Mouse (Mus musculus) lung, postnatal 36 days (tissue): ENCODE measurements around the gene Vwa8.
A peak's percentile ranks its signal among the peaks of the same experiment; 100 is the strongest.

Experiments
- DNase-seq: peaks from one replicate; pipeline ENCODE4 v3.0.0; 2022; ENCODE audit warnings: mixed read lengths

Gene Vwa8

DNA sequence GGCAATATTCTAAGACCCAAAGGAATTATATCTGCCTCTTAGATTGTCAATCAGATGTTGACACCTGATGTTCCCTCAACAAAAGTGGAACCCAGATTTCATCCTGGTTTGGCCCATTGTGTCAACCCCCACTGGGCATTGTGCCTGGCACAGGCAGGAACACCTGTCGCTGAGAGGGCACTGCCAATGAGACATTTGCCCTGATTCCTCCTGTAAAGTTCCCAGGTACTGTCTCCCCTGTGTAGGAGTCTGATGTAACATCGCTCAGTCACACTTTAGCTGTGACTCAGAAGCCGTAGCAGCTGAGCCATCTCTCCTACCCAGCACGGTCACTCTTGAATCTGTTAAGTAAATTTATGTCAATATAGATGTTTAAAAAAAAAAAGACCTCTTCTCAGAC is 382.8 kb downstream of the Vwa8 start:
- no peak for DNase-seq

DNA sequence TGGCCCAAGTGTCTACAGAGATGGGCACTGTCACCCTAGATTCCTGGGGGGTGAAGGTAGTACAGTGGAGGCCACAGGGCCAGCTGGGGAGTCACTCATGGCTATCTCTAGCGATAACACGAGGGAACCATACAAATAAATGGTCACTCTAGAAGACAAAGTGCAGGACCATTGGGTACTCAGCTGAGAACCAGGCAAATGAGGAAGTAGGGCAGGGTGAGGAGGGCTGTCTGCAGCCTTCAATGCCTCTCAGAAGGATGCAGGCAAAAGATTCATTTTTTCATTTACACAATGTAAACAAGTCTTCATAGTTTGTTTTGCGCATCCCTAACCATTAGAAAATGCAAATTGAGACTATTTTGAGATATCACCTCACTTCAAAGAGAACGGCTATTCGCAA is 384.8 kb downstream of the Vwa8 start:
- no peak for DNase-seq

DNA sequence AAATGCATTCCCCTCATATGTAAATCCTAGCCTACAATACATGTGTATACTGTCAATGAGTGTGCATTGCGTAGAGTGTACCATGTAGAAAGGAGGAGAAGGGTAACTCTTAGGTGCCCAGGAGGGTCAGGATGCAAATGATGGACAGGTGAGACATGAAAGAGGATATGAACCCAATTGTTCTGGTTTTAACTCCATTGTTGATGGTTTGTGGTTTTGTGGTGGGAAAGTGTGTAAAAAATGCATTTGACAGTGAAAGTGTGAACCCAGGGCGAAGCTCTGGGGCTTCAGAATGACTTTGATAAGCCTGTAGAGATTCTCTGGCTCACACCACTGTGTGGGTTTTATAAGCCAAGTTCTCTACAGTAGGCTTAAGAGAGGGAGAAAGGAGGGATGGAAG is 385.7 kb downstream of the Vwa8 start:
- no peak for DNase-seq

DNA sequence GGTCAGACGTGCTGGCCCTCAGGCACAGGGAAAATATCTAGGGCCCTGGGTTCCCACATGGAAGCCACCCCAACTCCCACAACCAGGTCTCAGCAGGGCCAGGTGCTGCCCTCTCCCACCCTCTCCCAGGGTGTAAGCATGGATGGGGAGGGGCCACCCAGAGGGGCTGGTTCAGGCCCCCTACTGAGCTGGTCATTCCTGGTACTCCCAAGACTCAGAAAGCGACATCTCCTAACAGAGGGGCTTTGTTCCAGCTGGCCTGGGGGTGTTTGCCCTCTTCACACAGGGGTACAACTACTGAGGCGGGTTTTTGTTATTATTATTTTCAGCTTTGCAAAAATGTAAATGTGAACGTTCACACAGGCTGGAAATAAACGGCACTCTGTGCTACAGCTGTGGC is 386.3 kb downstream of the Vwa8 start:
- no peak for DNase-seq

DNA sequence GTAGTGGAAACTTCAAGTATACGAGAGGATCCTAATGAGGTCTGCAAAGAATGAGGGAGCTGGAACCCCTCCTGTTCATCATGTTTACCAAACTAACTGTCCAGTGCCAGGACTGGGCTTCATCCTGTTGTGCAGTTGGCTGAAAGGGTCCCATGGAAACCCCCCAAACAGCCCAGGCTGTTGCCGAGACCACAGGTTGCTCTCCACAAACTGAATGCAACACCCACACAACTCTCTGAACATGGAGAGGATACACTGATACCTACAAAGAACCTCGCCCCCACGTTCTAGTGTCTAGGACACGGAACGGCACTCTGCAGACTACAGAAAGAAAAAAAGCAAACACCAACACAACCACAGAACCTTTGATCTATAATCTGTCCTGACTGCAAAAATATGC is 387.4 kb downstream of the Vwa8 start:
- DNase-seq, result no peak

DNA sequence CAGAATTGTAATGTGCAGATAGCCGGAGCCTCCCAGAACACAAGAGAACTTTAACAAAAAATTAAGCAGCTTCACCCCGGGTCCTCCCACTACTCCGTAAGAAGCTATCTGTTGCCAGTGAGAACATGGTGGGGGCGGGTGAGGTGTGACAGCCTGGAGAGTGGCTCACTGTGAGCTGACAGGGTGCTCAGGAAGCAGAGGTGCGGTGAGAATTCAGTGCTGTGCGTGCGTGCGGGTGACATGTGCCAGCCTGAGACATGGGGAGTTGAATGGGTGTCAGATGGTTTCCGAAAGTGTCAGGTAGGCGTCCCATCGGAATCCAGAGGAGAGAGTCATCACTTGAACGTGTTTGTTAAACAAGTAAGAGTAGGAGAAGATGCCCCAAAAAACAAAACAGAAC is 390.6 kb downstream of the Vwa8 start:
- DNase-seq, result no peak

DNA sequence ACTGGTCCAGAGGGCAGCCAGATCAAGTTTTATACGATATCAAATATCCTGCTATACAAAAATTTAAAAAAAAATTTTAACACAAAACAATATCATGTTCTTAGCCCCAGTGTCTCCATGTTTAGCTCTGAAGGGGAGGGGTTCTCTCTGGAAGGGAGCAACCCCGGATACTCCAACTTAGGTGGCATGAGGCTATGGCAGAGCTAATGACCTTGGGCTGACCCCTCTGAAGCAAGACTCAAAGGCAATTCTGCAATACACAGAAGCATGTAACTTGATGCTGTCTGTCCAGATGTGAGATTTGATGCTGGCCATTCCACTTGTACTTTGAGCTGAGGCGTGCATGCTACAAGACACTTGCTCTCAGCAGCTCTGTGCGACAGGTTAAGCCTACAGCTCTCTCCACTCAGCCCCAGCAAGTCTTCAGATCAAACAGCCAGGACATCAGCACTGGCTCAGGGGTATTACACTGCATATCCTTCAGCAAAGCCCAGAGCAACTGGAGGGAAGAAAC is 392.3 kb downstream of the Vwa8 start:
- no peak for DNase-seq

DNA sequence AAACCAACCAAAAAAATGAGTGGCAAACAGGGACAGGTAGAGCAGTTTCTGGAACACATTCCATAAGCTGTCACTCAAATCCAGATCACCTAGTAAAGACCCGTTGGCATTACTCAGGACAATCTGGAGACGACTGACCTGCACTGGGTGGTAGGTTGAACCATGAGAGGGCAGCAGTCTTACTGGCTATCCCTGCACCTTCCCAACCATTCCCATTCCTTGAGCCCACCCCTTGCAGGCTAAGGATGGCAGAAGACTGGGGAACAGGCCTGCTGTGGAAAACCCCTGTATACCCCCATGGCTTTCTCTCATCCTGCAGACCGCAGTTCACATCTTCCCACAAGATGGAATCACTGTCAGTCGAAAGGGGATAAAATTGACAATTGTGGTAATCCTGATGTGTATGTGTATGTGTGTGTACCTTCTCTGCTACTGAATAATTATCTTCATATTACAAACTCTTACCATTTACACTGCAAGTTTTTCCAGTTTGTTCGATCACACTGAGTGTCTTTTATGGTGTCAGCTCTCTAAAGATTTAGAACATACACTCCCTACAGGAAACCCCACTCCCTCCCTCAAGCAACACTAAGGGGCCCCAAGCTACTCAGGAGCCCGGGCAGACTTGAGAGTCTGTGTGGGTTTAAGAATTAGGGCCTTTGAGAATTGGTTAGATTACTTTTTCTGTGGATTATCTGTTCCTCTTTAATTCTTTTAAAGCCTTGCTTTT is 393.0 kb downstream of the Vwa8 start:
- no peak for DNase-seq

DNA sequence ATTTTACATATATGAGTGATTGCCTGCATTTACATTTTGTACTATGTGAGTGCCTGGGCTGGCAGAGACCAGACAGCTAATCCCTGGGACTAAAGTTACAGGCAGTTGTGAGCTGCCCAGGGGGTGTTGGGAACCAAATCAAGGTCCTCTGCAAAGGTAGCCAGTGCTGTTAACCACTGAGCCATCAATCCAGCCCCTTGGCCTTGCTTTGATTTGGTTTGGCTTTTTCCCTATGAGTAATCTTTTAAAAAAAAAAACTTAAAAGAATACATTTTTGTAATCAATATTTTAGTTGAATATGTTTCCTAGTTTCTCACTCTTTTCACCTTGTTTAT is 393.5 kb downstream of the Vwa8 start:
- no peak for DNase-seq

DNA sequence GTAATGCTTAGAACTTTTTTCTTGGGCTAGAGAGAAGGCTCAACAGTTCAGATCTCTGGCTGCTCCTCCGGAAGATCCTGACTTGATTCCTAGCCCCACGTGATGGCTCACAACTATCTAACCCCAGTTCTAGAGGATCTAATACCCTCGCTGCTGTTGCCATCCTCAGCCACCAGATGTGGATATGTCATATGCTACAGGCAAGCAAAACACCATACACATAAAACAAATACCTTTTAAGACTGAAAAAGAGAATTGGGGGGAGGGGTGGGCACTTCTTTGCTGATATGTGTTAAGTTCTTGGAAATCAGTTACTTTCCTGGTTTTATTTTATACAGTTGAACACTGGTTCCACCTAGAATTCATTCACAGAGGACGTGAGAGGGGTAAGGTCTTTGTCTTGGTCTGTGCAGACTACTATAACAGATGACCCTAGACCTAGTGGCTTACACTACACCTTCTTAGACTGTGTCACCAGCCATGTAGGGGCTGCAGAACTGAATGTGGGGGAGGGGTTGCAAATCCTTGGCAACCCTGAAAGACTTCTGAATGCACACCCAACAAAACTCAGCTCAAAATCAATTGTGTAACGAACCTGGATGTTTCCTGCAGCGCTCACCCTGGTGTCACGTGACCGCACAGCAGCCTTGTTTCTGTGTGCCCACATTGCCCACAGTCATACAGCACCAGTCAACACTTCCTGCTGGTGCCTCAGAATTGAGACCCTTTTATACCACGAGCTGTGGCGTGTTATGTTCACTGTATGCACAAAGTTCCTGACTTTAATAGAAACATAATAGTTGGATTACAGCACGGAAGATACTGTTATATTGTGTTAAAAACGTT is 394.4 kb downstream of the Vwa8 start:
- peak; percentile 46 for DNase-seq

DNA sequence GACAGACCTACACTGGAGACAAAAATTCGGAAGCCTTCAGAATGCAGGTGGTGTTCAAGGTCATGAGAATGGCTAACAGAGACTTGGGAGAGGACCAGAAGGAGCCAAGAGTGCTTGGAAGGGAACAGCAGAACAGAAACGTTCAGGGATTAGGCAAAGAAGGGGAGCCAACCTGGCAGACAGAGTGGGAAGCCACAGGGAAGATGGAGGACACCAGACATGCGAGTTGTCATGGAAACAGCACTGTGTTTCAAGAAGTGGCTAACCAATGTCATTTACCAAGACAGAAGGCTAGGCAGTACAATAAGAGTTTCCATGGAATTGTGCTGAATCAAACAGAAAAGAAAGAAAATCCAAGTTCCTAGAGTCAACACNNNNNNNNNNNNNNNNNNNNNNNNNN is 395.7 kb downstream of the Vwa8 start:
- DNase-seq, result no peak

DNA sequence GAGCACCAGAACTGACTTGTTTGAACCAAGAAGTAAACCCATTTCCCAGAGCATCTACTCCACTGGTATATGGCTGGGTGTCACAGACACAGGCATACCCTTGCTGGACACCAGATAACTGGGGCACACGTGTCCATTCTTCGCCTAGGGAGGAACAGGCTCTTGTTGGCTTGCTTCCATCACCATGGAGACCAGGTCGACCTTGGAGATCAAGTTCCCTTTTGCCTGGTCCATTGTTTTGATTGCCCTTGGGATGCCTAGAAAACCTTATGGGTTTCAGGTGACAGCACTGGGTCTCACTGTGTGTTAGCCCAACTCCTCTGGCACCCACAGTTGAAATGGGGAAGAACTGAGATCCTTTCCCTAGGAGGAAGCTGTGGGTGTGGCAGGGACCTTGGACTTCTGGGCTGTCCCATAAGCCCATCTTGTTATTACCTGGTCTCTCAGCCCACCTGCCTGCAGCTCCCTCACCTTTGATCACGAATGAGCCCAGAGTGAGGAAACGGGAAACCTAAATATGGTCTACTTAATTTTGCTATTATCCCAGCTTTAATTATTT is 403.0 kb downstream of the Vwa8 start:
- DNase-seq, result no peak
